Mouse (Mus musculus) embryonic facial prominence, embryonic 12.5 days (tissue): ENCODE results near the gene Rufy1. TPM values are rescaled to one million over a fixed set of nuclear protein-coding genes. Genes with fewer than 3 reads are reported as not detected.

Experiments used
- ATAC-seq: fragments of 200-750 bp; cut with Nextera tagmentation; 2 replicates; pipeline ENCODE4 v1.8.0; 2017; ENCODE audit not compliant: insufficient number of reproducible peaks, insufficient read depth, low FRiP score, low TSS enrichment
- H3K27ac ChIP-seq: fragments of 300-500 bp; sonication (generic); 2 replicates; pipeline ENCODE4 v1.5.1; 2016; ENCODE audit warnings: mild to moderate bottlenecking
- H3K27me3 ChIP-seq: fragments of 300-500 bp; sonication (generic); 2 replicates; pipeline ENCODE4 v1.6.1; 2016; ENCODE audit warnings: mild to moderate bottlenecking, moderate library complexity
- H3K36me3 ChIP-seq: fragments of 300-500 bp; sonication (generic); 2 replicates; pipeline ENCODE4 v1.6.1; 2016; ENCODE audit warnings: mild to moderate bottlenecking
- H3K4me1 ChIP-seq: fragments of 300-500 bp; sonication (generic); 2 replicates; pipeline ENCODE4 v1.6.1; 2016
- H3K4me2 ChIP-seq: fragments of 300-500 bp; sonication (generic); replicated peaks from 2 replicates; pipeline ENCODE4 v1.6.1; 2016; ENCODE audit warnings: mild to moderate bottlenecking, moderate library complexity
- H3K4me3 ChIP-seq: fragments of 300-500 bp; sonication (generic); 2 replicates; pipeline ENCODE4 v1.5.1; 2016; ENCODE audit warnings: mild to moderate bottlenecking
- H3K9ac ChIP-seq: fragments of 300-500 bp; sonication (generic); 2 replicates; pipeline ENCODE4 v1.6.1; 2016; ENCODE audit warnings: mild to moderate bottlenecking, moderate library complexity
- H3K9me3 ChIP-seq: fragments of 300-500 bp; sonication (generic); 2 replicates; pipeline ENCODE4 v1.6.1; 2016; ENCODE audit warnings: mild to moderate bottlenecking, moderate library complexity
- WGBS: fragments of 180-500 bp; shearing (Covaris S2); methylation state at CpG from one replicate; pipeline ENCODE4 v1.1.7; 2016; 5-methylcytosine and 5-hydroxymethylcytosine counted together
- polyA plus RNA-seq: library from polyadenylated mRNA; unstranded; fragments of >200 nt; fragmentation: Nextera tagmentation; extraction: Ambion mirVana; gene quantifications from 2 replicates; pipeline ENCODE4 v1.2.1, GENCODE M21; 2016

Gene Rufy1
- polyA plus RNA-seq, 1 experiment from 2014 or later, result 27.1 TPM

DNA sequence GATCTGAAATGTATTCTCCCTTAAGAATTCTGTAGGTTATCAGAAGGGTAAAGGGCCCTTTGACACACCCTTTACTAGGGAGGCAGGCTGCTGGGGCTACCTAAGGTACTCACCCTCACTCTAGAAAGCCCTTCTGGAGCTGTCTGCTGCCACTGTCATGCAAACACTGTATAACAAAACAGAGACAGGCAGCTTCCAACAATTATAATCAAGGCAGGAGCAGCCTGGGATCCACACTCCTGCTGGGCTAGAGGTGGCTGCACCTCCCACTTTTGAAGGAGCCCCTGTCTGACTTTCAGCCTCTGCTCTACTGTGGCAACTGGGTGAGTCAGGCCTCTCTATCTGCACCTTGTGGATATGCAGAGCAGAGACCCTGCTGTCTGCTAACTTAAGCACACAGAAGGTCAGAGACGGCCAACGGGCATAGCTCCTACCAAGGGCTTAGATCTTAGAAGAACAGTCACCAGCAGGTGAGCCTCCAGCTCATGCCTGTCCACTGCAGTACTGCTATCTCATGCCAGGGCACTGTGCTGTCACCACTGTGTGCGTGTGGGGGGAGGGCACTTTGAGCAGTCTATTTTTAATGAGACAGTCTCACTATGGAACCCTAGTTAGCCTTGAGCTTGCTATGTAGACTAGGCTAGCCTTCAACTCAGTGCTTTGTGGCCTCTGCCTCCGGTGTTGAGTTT, 39.5 kb downstream of the Rufy1 start:
- Histone ChIP-seq H3K36me3 (peaks cover 71% of the 10 kb centered on the region), H3K4me3 (no peak overlapping the region), H3K27me3 (no peaks in the 10 kb centered on the region), H3K9ac (no peak overlapping the region), H3K27ac (no peak overlapping the region), H3K4me2 (no peak overlapping the region), H3K9me3 (no peaks in the 10 kb centered on the region), H3K4me1 (no peaks in the 10 kb centered on the region)
- ATAC-seq, result no peak; the same call in 1 of the 2 replicates
- 88% methylated on average over 4 of the region's 4 CpGs for WGBS

DNA sequence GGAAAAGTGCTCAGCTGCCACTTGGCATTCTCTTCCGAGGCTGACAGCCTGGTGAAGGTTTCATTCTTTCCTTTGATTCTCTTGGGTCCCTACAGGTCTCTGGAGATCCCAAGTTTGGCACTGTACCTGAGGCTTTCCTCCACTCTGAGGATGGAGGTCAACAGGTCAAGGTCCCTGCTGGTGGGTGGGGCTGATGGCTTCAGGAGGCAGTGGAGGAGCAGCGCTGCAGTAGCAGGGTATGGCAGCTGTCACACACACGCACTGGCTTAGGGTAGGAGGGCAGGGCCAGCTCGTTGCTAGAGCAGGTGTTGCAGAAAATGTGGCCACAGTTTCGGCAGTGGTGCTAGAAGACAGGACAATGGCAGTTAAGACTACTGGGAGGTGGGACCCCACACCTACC, 41.3 kb downstream of the Rufy1 start:
- Histone ChIP-seq H3K9me3 (no peaks in the 10 kb centered on the region), H3K4me3 (no peak overlapping the region), H3K9ac (no peak overlapping the region), H3K4me1 (no peaks in the 10 kb centered on the region), H3K4me2 (no peak overlapping the region), H3K36me3 (peaks cover 63% of the 10 kb centered on the region), H3K27ac (no peak overlapping the region), H3K27me3 (no peaks in the 10 kb centered on the region)
- 74% methylated on average over 5 of the region's 5 CpGs for WGBS
- no peak for ATAC-seq

DNA sequence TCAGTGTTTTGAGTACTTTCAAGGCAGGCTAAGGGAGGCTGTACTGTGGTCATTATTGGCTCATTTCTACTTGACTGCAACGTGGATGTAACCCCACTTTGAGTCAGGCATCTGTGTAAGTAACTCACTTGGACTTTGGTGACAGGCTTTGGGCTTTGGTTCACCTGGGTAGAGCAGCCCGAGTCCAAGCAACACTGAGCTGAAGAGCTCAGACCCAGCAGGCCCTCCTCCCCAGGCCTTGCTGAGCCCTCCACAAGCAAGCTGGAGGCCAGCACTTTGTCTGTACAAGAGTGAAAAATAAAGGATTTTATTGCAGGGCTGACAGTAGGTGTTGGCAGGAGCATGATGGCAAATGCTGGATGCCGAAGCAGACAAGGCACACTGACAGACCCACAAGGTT, 41.9 kb downstream of the Rufy1 start:
- peaks cover 61% of the 10 kb centered on the region for H3K36me3 ChIP-seq
- no peaks in the 10 kb centered on the region for H3K27me3 ChIP-seq
- H3K4me1 ChIP-seq, result no peaks in the 10 kb centered on the region
- WGBS, result 80% methylated on average over 3 of the region's 3 CpGs
- H3K9me3 ChIP-seq, result no peaks in the 10 kb centered on the region
- no peak overlapping the region for H3K4me3 ChIP-seq
- ATAC-seq, result no peak
- H3K4me2 ChIP-seq, result no peak overlapping the region
- no peak overlapping the region for H3K9ac ChIP-seq
- no peak overlapping the region for H3K27ac ChIP-seq

DNA sequence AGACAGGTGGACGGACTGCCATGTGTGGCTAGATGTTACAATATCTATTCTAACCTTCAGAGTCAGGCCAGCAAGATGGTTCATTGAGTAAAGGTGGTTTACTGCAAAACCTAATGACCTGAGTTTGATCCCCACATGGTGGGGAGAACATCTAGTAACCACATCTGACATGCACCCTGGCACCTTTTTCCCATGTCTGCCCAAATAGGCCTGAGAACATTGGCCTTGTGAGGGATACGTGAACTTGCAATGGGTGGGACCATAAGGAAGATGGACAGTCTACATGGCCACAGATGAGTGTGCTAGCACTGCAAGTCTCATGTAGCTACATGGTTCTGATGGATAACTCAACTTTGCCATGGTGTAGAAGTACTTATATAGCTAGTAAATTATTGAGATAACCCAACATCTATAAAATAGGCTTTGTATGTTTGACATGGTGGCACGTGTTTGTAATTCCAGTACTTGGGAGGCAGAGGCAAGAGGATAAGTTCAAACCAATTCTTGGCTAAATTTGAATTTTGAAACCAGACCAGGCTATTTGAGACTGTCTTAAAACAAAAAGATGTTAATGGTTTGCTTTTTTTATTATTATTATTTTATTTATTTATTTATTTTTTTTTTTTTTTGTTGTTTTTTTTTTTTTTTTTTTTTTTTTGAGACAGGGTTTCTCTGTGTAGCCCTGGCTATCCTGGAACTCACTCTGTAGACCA, 42.6 kb downstream of the Rufy1 start:
- H3K4me2 ChIP-seq, result no peak overlapping the region
- H3K36me3 ChIP-seq, result peaks cover 57% of the 10 kb centered on the region
- H3K9ac ChIP-seq, result no peak overlapping the region
- no peaks in the 10 kb centered on the region for H3K4me1 ChIP-seq
- H3K27ac ChIP-seq, result no peak overlapping the region
- no peak for ATAC-seq
- no peaks in the 10 kb centered on the region for H3K27me3 ChIP-seq
- no peak overlapping the region for H3K4me3 ChIP-seq
- H3K9me3 ChIP-seq, result no peaks in the 10 kb centered on the region
- WGBS, result 93% methylated on average over 3 of the region's 3 CpGs

DNA sequence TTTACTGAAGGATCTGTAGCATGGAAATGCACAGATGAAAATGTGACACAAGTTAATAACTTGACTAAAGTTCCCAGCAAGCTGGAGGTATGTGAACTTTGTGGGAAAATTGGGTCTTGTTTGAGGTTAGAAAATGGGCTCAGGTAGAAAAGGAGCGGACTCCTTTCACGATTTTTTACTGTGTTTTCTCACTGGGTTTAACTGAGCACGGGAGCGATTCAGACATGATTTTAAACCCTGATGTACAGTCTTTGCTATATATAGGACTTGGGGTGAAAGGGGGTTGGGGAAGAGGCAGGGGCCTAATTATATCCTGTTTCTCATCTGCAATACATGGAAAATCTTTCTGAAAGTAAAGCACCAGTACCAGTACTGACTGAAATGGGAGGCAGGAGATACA, 43.2 kb downstream of the Rufy1 start:
- H3K9me3 ChIP-seq, result no peaks in the 10 kb centered on the region
- H3K27ac ChIP-seq, result peak overlapping the region; percentile 1; the same call in 1 of the 2 replicates
- no peak for ATAC-seq
- H3K4me2 ChIP-seq, result no peak overlapping the region
- no peak overlapping the region for H3K4me3 ChIP-seq
- H3K36me3 ChIP-seq, result peaks cover 57% of the 10 kb centered on the region
- no peaks in the 10 kb centered on the region for H3K27me3 ChIP-seq
- WGBS, result 91% methylated on average over 4 of the region's 4 CpGs
- H3K4me1 ChIP-seq, result no peaks in the 10 kb centered on the region
- no peak overlapping the region for H3K9ac ChIP-seq

DNA sequence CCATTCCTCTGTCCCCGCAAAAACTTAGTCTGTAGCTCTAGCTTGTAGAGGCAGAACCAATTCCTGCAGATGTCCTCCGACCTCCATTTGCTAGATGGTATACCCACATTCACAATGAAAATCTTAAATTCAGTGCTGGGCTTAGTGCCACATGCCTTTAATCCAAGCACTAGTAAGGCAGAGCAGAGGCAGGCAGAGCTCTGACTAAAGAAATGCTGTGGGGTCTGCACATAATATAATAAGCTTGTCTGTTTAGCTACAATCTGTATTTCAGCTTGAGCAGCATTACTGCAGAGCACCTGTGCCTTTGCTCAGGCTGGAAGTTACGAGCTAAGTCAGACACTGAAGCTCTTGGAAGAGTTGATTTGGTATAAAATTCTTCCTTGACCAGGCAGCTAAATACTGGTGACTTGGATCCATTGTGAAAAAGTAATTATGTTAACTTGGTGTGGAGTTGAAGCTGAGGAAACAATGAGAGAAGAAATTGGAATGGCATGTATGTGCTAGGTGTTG, 43.7 kb downstream of the Rufy1 start:
- peaks cover 61% of the 10 kb centered on the region for H3K36me3 ChIP-seq
- peak overlapping the region; percentile 1; the same call in 1 of the 2 replicates for H3K27ac ChIP-seq
- no peak for ATAC-seq

DNA sequence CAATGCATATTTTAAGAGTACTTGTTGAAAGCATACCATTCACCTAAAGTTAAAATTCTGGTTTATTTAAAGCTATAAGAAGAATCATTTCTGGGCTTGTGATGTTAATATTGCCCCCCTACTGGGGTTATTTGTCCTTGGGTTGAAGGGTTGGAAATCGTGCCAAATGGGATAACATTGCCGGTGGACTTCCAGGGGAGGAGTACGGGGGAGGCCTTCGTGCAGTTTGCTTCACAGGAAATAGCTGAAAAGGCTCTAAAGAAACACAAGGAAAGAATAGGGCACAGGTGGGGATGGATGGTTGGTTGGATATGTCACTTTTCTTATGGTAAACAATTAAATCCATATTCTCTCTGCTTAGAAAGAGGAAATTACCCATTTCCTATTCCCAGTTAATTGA, 49.6 kb downstream of the Rufy1 start:
- WGBS, result 45% methylated on average over 4 of the region's 4 CpGs
- Histone ChIP-seq H3K4me3 (0 out of 2 replicates have a peak overlapping the region, but pooled peaks have one; percentile 15), H3K36me3 (peaks cover 35% of the 10 kb centered on the region), H3K4me1 (peaks cover 13% of the 10 kb centered on the region), H3K27ac (no peak overlapping the region), H3K9me3 (no peaks in the 10 kb centered on the region), H3K4me2 (peak overlapping the region; percentile 50), H3K9ac (no peak overlapping the region; the same call in 1 of the 2 replicates), H3K27me3 (no peaks in the 10 kb centered on the region)
- ATAC-seq, result no peak

More for the DNA sequence above, 43.7 kb downstream of the Rufy1 start:
- no peak overlapping the region for H3K4me3 ChIP-seq
- H3K9ac ChIP-seq, result no peak overlapping the region
- 76% methylated on average over 3 of the region's 3 CpGs for WGBS
- no peaks in the 10 kb centered on the region for H3K9me3 ChIP-seq
- no peaks in the 10 kb centered on the region for H3K4me1 ChIP-seq
- H3K27me3 ChIP-seq, result no peaks in the 10 kb centered on the region
- no peak overlapping the region for H3K4me2 ChIP-seq

DNA sequence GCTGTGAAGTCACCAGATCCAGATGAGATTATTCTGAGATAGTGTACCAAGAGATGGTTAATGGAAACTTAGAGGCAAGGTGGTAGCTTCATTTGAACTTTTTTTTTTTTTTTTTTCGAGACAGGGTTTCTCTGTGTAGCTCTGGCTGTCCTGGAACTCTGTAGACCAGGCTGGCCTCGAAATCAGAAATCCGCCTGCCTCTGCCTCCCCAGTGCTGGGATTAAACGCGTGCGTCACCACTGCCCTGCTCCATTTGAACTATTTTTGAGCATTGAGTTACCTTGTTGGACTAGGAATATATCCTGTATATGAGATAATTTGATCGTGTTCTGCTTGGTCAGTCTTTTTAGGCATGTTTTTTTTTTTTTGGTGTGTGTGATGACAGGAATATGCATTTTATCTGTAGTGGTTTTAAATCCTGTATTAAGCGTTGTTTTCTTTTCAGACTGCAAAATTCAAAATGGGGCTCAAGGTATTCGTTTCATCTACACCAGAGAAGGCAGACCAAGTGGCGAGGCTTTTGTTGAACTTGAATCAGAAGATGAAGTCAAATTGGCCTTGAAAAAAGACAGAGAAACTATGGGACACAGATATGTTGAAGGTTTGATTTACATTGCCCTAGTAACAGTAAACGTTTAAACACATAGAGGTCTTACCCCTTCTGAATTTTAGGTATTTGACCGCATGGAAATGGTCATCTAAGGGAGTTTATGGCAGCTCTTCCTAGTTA, 51.7 kb downstream of the Rufy1 start:
- Histone ChIP-seq H3K27ac (no peak overlapping the region), H3K9ac (peak overlapping the region; percentile 99), H3K9me3 (no peaks in the 10 kb centered on the region), H3K4me1 (peaks cover 19% of the 10 kb centered on the region), H3K4me3 (peak overlapping the region; percentile 96), H3K4me2 (peak overlapping the region; percentile 80), H3K36me3 (peaks cover 31% of the 10 kb centered on the region), H3K27me3 (no peaks in the 10 kb centered on the region)
- ATAC-seq, result no peak
- WGBS, result 65% methylated on average over 12 of the region's 12 CpGs

DNA sequence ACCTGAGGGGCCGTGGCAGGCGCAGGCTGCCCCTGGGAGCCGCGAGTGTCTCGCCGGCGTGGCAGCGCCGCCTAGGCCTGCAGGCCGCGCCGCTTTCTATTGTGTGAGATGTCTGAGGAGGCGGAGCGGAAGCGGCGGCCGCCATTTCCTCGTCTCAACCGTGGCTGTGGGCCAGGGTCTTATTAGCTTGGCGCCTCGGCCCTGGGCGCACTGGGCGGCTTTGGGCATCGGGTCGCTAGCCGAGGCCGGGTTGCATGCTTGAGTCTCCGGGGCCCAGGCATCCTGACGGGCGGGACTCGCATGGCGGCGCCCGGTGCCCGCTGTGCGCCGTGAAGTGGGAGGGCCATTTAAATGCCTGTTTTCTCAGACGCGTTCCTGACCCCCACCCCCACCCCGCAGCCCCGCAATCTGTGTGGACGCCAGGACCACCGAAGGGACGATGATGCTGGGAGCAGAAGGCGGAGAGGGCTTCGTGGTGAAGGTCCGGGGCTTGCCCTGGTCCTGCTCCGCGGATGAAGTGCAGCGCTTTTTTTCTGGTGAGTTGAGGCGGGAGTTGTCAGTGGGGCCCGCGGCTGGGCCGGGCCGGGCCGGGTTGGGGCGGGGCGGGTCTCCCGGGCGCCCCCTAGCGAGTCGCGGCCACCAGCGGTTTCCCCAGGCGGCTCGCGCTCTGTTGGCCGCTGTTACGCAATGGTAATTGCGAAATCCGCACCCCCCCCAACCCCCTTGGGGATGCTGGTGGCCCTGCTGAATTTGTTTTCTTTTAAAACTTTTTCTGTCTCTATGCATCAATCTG, 52.8 kb downstream of the Rufy1 start:
- peaks cover 19% of the 10 kb centered on the region for H3K4me1 ChIP-seq
- H3K27ac ChIP-seq, result peak overlapping the region; percentile 99
- no peaks in the 10 kb centered on the region for H3K27me3 ChIP-seq
- peak; percentile 67 for ATAC-seq
- under 1% methylated on average over 71 of the region's 71 CpGs for WGBS
- H3K36me3 ChIP-seq, result peaks cover 26% of the 10 kb centered on the region
- H3K4me2 ChIP-seq, result peak overlapping the region; percentile 80
- peak overlapping the region; percentile 96 for H3K4me3 ChIP-seq
- no peaks in the 10 kb centered on the region for H3K9me3 ChIP-seq
- H3K9ac ChIP-seq, result peak overlapping the region; percentile 99

DNA sequence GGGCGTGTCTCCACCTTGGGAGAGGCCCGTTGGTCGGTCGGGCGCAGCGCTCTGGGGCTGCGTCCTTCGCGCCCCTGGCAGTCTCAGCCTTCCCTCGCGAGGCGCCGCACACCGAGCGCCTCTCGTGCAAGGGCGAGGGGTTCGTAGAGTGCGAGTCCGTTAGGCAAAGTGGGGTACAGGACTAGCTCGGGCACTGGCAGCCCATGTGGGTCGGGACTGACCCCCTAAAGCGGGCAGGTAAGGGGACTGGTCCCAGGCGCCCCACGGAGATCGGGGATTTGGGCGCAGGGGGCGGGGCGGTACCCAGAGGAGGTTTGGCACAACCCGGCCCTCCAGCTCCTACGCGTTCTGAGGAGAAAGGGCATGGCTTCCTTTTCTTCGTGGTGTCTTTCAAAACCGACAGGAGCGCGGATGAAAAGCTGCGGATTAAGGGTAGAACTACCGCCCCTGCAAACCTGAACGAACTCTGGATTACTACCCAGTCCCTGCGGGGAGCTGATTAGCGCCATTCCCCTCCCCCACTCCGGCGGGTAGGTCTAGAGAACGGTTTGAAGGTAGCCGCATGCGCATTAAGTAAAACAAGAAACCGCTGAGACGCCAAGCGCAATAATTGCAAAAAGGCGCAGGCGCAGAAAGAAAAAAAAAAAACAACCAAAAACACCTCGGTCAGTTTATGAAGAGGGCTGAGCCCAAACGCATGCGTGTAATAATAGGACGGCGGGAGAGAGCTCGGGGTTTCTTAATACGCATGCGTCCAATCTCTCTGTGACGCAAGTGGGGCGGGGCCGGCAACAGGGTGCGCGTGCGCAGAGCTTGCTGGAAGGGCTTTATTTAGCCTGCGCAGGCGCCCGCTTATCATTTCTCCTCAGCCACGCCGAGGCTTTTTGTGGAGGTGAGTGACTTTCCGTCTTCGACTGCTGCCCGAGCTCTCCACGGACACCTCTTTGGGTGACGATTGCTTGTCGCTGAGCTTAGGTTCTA, 53.7 kb downstream of the Rufy1 start, which contains the start of gene Hnrnph1:
Gene Hnrnph1 (plus strand): TSS at position 80 of the 981 bp plus-strand sequence.
- Histone ChIP-seq H3K4me3 (peak within 1 kb of the TSS; percentile 96), H3K9me3 (no peaks in the 10 kb centered on the region), H3K27ac (peak within 1 kb of the TSS; percentile 99), H3K4me1 (peaks cover 19% of the 10 kb centered on the region), H3K27me3 (no peaks in the 10 kb centered on the region), H3K36me3 (peaks cover 17% of the 10 kb centered on the region), H3K4me2 (peak within 1 kb of the TSS; percentile 80), H3K9ac (peak within 1 kb of the TSS; percentile 99)
- ATAC-seq, result peak; percentile 89
- under 1% methylated on average over 76 of the region's 76 CpGs for WGBS
